Mouse (Mus musculus): Measurements from ENCODE around the gene Mif. TPM values are rescaled to one million over a fixed set of nuclear protein-coding genes. Genes with fewer than 3 reads are reported as not detected.

Mif gene
- 1,436 and 1,590 TPM in 2 replicates for polyA plus RNA-seq (2021; fragmentation: Nextera tagmentation)
- long read RNA-seq, experiment 1, transcript Mif-202 (2 exons, 600 nt) = minor isoform, 17 of 537 reads
- long read RNA-seq, experiment 1, transcript Mif-201 (3 exons, 544 nt) = major isoform, 518 of 537 reads
- long read RNA-seq, experiment 1, partial matches to known transcripts = 0 of 537 reads
- long read RNA-seq, experiment 1, other reads (novel, unspliced or antisense) = 2 of 537 reads
- long read RNA-seq, experiment 2, transcript Mif-201 (3 exons, 544 nt) = major isoform, 43 of 47 reads
- long read RNA-seq, experiment 2, partial matches to known transcripts = 0 of 47 reads
- long read RNA-seq, experiment 2, other reads (novel, unspliced or antisense) = 0 of 47 reads

DNA sequence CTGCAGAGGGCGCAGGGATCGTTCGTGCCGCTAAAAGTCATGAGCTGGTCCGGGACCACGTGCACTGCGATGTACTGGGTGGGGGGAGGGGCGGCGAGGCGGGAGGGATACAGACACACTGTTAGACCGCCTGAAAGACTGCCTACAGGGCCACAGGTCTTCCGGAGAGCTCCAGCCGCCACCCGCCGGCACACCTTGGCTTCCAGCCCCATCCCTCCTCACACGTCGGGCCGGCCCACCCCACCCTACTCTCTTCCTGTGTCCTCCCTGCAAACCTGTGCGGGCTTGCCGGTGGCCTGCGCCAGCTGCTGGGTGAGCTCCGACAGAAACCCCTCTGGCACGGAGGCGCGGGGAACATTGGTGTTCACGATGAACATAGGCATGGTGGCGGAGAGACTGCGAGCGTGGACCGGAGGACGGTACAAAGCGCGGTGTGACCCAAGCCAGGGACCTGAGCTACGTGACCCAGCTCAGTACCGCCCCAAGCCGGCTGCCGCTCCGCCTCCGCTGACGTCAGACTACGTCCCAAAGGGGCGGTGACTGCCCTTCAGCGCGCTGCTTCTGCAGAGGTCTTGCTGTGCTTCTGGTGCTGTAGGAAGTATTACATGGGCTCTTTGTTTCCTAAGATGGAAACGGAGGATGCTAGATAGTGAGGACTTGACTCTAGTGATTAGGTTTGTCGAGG, at the start of gene Mif:
Mif (minus strand) TSS at position 455 of the 685 bp plus-strand sequence.

DNA sequence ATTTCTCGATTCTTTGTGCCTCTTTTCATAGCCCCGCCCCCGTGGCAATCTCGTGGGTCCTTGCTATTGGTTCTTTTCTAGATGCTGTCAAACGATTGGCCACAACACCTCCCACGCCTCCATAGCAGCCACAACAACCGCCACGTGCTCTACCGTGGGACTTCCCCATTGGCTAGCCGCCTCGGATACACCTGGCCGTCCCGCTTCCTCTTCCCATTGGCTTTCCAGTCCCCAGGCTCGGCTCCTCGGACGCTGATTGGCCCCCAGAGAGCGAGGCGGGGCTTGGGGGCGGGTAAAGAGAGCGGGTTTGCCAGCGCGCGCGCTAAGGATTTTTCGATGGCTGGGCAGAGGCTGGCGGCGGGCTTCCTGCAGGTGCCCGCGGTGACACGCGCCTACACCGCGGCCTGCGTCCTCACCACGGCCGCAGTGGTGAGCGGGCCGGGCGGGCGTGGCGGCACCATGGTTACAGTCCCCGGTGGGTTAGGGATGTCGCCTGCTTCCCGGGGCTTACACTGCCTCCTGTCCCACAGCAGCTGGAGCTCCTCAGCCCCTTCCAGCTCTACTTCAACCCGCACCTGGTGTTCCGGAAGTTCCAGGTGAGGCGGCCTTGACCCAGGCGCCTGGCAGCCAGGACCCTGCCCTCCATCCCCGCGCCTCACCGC, 33.2 kb upstream of the Mif start, which contains the start of gene Derl3:
Derl3 (plus strand) TSS at position 325 of the 662 bp plus-strand sequence.

GRCm38 (mm10) chr10:75837248-75837759, 22.7 kb downstream of the Mif start, which contains the start of gene Gstt2:
Gene Gstt2 (minus strand): TSS chr10:75837424.

GRCm38 (mm10) chr10:75822443-75822842, 37.6 kb downstream of the Mif start, which contains the start of gene Gstt4:
Gene Gstt4 (minus strand): TSS chr10:75822543.

Other genes starting within 250 kb of the Mif start
- gene Susd2, start 216.2 kb downstream of the Mif start, polyA plus RNA-seq (2021; fragmentation: Nextera tagmentation) = 0.92 and 1.4 TPM in 2 replicates
- gene Cabin1, start 95.9 kb downstream of the Mif start, polyA plus RNA-seq (2021; fragmentation: Nextera tagmentation) = 15.1 and 22.2 TPM in 2 replicates
- 194 and 202 TPM in 2 replicates for gene Ddt, start 86.8 kb downstream of the Mif start, polyA plus RNA-seq (2021; fragmentation: Nextera tagmentation)
- gene Gm20441, start 79.3 kb downstream of the Mif start, polyA plus RNA-seq (2021; fragmentation: Nextera tagmentation) = not detected in 2 replicates
- gene Gstt3, start 78.8 kb downstream of the Mif start, polyA plus RNA-seq (2021; fragmentation: Nextera tagmentation) = 8.2 and 13.6 TPM in 2 replicates
- 38.2 and 46.0 TPM in 2 replicates for gene Gstt1, start 61.7 kb downstream of the Mif start, polyA plus RNA-seq (2021; fragmentation: Nextera tagmentation)
- gene Gstt4, start 37.7 kb downstream of the Mif start, polyA plus RNA-seq (2021; fragmentation: Nextera tagmentation) = not detected in 2 replicates
- gene Gstt2, start 22.8 kb downstream of the Mif start, polyA plus RNA-seq (2021; fragmentation: Nextera tagmentation) = 5.4 and 8.1 TPM in 2 replicates
- 2.1 and 2.3 TPM in 2 replicates for gene Derl3, start 33.2 kb upstream of the Mif start, polyA plus RNA-seq (2021; fragmentation: Nextera tagmentation)
- 110 and 116 TPM in 2 replicates for gene Smarcb1, start 61.4 kb upstream of the Mif start, polyA plus RNA-seq (2021; fragmentation: Nextera tagmentation)
- 1,305 and 1,353 TPM in 2 replicates for gene Chchd10, start 72.9 kb upstream of the Mif start, polyA plus RNA-seq (2021; fragmentation: Nextera tagmentation)
- 1.3 and 1.4 TPM in 2 replicates for gene Mmp11, start 76.3 kb upstream of the Mif start, polyA plus RNA-seq (2021; fragmentation: Nextera tagmentation)
- 0.13 and 0.26 TPM in 2 replicates for gene Gm867, start 80.4 kb upstream of the Mif start, polyA plus RNA-seq (2021; fragmentation: Nextera tagmentation)
- gene Vpreb3, start 82.8 kb upstream of the Mif start, polyA plus RNA-seq (2021; fragmentation: Nextera tagmentation) = 0.26 TPM in 1 of 2 replicates, not detected in the other
- gene Gm5134, start 94.3 kb upstream of the Mif start, polyA plus RNA-seq (2021; fragmentation: Nextera tagmentation) = not detected in 2 replicates
- 3.1 and 4.4 TPM in 2 replicates for gene Zfp280b, start 172.4 kb upstream of the Mif start, polyA plus RNA-seq (2021; fragmentation: Nextera tagmentation)

All from layer of hippocampus, adult 6 months (tissue).